Mouse (Mus musculus) spleen, adult 2 months (tissue): ENCODE results near the gene Cdc42se2. TPM values are rescaled to one million over a fixed set of nuclear protein-coding genes. Genes with fewer than 3 reads are reported as not detected.

Experiments used
- DNase-seq, 2 experiments: peaks; one replicate each; pipeline versions ENCODE4 v3.0.0 to v3.0.0-alpha.2; 2012 to 2021; ENCODE audit warnings: low spot score in 2 of 2, low read depth in 1 of 2
- H3K27ac ChIP-seq: fragments of 200-500 bp; 2 replicates; pipeline ENCODE4 v1.5.1; 2012; ENCODE audit warnings: low read length, inconsistent platforms; ENCODE audit not compliant: insufficient read depth
- H3K27me3 ChIP-seq: fragments of 200-500 bp; 2 replicates; pipeline ENCODE4 v1.6.1; 2012; ENCODE audit warnings: mild to moderate bottlenecking, moderate library complexity, low read length, inconsistent platforms; ENCODE audit not compliant: control insufficient read depth, insufficient read depth
- H3K36me3 ChIP-seq: fragments of 200-500 bp; 2 replicates; pipeline ENCODE4 v1.6.1; 2012; ENCODE audit warnings: mild to moderate bottlenecking, low read length, inconsistent platforms; ENCODE audit not compliant: control insufficient read depth, insufficient read depth
- H3K4me1 ChIP-seq: fragments of 200-500 bp; 2 replicates; pipeline ENCODE4 v1.6.1; 2011; ENCODE audit warnings: inconsistent platforms; ENCODE audit not compliant: control insufficient read depth, insufficient read depth, insufficient read length
- H3K4me3 ChIP-seq: fragments of 200-500 bp; 2 replicates; pipeline ENCODE4 v1.5.1; 2011; ENCODE audit warnings: mild to moderate bottlenecking, inconsistent platforms; ENCODE audit not compliant: insufficient read depth, insufficient read length; ENCODE audit errors: extremely low read depth
- CTCF ChIP-seq: fragments of 200-500 bp; IDR thresholded peaks from 2 replicates; pipeline ENCODE4 v1.5.1; 2011; ENCODE audit warnings: mild to moderate bottlenecking, inconsistent platforms; ENCODE audit not compliant: insufficient read depth, insufficient read length, insufficient replicate concordance; ENCODE audit errors: extremely low read depth
- POLR2A ChIP-seq: fragments of 200-500 bp; IDR thresholded peaks from 2 replicates; pipeline ENCODE4 v1.6.1; 2011; ENCODE audit warnings: low read depth, low read length, inconsistent platforms
- WGBS: fragments of 180-500 bp; shearing (Covaris S2); methylation state at CpG from one replicate; pipeline ENCODE4 v1.1.7; 2018; 5-methylcytosine and 5-hydroxymethylcytosine counted together
- polyA plus RNA-seq: library from polyadenylated mRNA; depleted of rRNA; stranded (reverse); fragments of >200 nt; gene quantifications from 2 replicates; pipeline ENCODE4 v1.2.3, GENCODE M21; 2012

The Cdc42se2 gene
- polyA plus RNA-seq, 1 experiment = 55.8 TPM

DNA sequence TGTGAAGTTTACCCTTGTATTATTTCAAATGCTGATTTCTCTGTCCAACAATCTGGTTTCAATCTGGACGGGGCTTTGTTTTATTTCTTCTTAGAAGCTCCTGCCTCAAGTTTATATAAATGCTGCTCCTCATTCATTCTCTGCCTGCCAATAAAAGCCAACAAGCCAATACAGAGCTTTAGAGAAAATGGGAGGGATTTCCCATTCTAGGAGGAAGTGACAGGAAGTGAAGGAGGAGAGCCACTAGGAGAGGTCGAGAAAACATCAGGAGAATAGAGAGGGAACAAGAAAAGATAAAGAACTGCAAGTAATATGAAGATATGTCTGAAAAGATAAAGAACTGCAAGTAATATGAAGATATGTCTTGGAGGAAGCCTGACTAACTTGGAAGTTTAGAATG lies 74.6 kb downstream of the Cdc42se2 start:
- Histone ChIP-seq H3K4me3 (no peak overlapping the region), H3K27me3 (no peaks in the 10 kb centered on the region), H3K36me3 (peaks cover 9% of the 10 kb centered on the region), H3K27ac (no peak overlapping the region), H3K4me1 (peaks cover 3% of the 10 kb centered on the region; the same call in 1 of the 2 replicates)
- WGBS = 79% methylated on average over 2 of the region's 2 CpGs
- TF ChIP-seq POLR2A (no peak), CTCF (no peak)
- DNase-seq = no peak

DNA sequence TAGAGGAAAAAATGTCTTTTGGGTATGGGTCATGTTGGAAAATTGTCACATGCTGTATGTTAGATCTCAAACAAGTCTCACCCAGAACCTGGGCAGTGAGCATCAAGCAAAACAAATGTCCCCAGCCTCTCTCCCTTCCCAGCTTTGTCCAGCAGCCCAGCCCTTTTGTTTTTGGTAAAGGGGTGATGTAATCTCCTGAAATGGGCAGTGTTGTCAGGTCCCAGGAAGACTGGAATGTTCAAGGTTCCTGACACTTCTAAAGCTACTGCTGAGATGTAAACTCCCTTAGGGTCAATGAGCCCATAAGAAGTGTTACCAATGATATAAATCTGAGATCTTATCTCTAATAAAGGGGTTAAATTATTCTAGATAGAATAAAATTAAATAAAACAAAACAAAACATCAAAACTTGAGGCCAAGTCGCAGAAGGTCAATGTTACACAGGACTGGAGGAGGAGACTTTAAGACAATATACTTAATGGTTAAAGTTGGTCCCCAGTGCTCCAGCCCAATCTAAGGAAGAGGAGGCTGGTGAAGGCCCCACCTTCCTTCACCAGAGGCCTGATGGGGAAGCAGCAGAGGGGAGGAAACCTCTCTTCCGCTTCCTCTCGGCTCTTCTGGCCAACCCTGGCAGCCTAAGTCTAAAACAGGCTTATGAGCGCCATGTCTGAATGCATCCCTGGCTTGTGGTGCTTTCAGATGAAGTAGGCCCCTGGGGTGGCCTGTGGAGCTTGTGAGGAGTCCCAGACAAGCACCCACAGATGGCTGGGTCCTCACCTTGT lies 76.8 kb downstream of the Cdc42se2 start:
- Histone ChIP-seq H3K4me3 (no peak overlapping the region), H3K27ac (no peak overlapping the region), H3K27me3 (no peaks in the 10 kb centered on the region), H3K4me1 (peaks cover 3% of the 10 kb centered on the region; the same call in 1 of the 2 replicates), H3K36me3 (peaks cover under 1% of the 10 kb centered on the region; the same call in 1 of the 2 replicates)
- no peak for TF ChIP-seq POLR2A
- no peak for TF ChIP-seq CTCF
- WGBS = 74% methylated on average over 4 of the region's 4 CpGs
- DNase-seq = no peak

DNA sequence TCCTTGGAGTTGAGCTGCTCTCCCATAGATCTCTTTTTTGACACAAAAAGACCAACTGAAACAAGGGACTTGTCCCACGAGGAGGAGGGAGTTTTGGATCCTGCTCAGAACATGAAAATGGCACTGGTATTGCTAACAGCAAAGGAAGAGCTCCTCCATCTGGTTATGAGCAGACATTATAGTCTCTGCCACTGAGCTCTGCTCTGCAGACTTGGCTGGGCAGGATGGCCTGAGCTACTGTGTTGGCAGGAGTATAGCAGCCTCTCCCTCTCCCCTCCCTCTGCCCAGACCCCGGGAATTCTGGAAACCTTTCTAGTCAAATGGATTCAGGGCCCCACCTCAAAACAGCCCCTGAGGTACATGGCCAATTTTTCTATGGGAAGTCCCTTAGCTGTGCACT lies 77.8 kb downstream of the Cdc42se2 start:
- Histone ChIP-seq H3K27ac (no peak overlapping the region), H3K4me3 (no peak overlapping the region), H3K36me3 (no peaks in the 10 kb centered on the region), H3K4me1 (peaks cover 3% of the 10 kb centered on the region; the same call in 1 of the 2 replicates), H3K27me3 (no peaks in the 10 kb centered on the region)
- TF ChIP-seq CTCF = no peak
- TF ChIP-seq POLR2A = no peak
- no peak for DNase-seq
- 62% methylated on average over 2 of the region's 2 CpGs for WGBS

DNA sequence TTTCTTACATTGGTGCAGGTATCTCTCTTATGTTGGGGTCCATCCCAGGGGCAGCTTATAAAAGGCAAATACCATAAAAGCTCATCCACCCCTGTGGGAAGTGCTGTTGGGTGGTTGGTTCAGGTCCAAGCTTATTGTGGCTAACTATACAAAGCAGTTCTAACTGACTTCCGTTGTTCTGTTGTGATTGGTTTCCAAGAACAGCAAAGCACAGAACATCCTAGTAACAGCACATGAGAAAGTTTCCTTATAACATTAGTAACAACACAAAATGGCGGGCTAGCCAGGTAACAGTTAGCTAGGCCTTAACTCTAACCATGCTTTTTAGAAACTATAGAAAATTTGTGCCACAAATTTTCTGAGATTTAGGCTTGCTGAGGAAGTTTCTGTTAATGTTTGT lies 79.3 kb downstream of the Cdc42se2 start:
- TF ChIP-seq POLR2A (no peak), CTCF (no peak)
- peaks cover 3% of the 10 kb centered on the region; the same call in 1 of the 2 replicates for H3K4me1 ChIP-seq
- whole genome bisulfite sequencing = 85% methylated on average over 2 of the region's 2 CpGs
- H3K27ac ChIP-seq = no peak overlapping the region
- H3K27me3 ChIP-seq = no peaks in the 10 kb centered on the region
- H3K36me3 ChIP-seq = no peaks in the 10 kb centered on the region
- no peak for DNase-seq
- no peak overlapping the region for H3K4me3 ChIP-seq

GRCm38 (mm10) chr11:54703306-54703705 lies 84.2 kb downstream of the Cdc42se2 start:
- no peaks in the 10 kb centered on the region for H3K36me3 ChIP-seq
- peak; percentile 61 to 80 for DNase-seq
- H3K27ac ChIP-seq = no peak overlapping the region
- H3K4me1 ChIP-seq = peaks cover 13% of the 10 kb centered on the region
- TF ChIP-seq POLR2A (no peak), CTCF (peak; percentile 35; the same call in 1 of the 2 replicates)
- H3K27me3 ChIP-seq = no peaks in the 10 kb centered on the region
- WGBS = 34% methylated on average over 4 of the region's 4 CpGs
- no peak overlapping the region for H3K4me3 ChIP-seq

DNA sequence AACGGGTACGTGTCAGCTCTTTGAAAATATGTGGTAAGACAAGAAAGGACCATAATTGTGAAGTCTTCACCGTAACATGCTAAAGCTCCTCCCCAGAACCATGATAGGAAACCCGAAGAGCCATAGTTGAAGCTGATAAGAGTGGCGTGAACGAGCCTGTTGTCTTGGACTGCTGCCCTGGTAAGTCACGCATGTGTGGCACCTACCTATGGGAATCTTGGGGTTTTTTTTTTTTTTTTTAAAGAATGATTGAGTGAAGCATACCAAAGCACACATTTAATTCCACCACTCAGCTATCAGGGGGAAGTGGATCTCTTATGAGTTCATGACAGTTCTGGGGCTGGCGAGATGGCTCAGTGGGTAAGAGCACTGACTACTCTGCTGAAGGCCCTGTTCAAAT lies 85.6 kb downstream of the Cdc42se2 start:
- Histone ChIP-seq H3K4me3 (no peak overlapping the region), H3K27me3 (no peaks in the 10 kb centered on the region), H3K27ac (no peak overlapping the region), H3K4me1 (peaks cover 16% of the 10 kb centered on the region), H3K36me3 (no peaks in the 10 kb centered on the region)
- TF ChIP-seq POLR2A = no peak
- no peak for TF ChIP-seq CTCF
- DNase-seq = no peak
- WGBS = 71% methylated on average over 8 of the region's 8 CpGs

- no peak for DNase-seq
- no peaks in the 10 kb centered on the region for H3K27me3 ChIP-seq
- H3K36me3 ChIP-seq = peaks cover 6% of the 10 kb centered on the region
- no peak overlapping the region for H3K4me3 ChIP-seq
- peaks cover 18% of the 10 kb centered on the region for H3K4me1 ChIP-seq
- WGBS = 2% methylated on average over 3 of the region's 3 CpGs
- TF ChIP-seq POLR2A (no peak), CTCF (no peak)
- H3K27ac ChIP-seq = no peak overlapping the region; the same call in 1 of the 2 replicates
Observed at GRCm38 (mm10) chr11:54699972-54700371, 87.5 kb downstream of the Cdc42se2 start.
